Mouse (Mus musculus) frontal cortex, postnatal 14 days (tissue): ENCODE measurements at regions not wholly inside any gene's neighbourhood (a gene's known extent, or its start where the extent isn't known, plus 50 kb on each side); places are given as distances from the start of the nearest gene placed in this dataset.
"Not testable (repeated sequence)": the region's sequence is repeated elsewhere in the genome, so short reads cannot be mapped to it uniquely, and the experiment has no call there.

Source experiments
- DNase-seq, 2 experiments: peaks; one replicate each; pipeline ENCODE4 v3.0.0; 2022; ENCODE audit warnings: low spot score in 2 of 2

DNA sequence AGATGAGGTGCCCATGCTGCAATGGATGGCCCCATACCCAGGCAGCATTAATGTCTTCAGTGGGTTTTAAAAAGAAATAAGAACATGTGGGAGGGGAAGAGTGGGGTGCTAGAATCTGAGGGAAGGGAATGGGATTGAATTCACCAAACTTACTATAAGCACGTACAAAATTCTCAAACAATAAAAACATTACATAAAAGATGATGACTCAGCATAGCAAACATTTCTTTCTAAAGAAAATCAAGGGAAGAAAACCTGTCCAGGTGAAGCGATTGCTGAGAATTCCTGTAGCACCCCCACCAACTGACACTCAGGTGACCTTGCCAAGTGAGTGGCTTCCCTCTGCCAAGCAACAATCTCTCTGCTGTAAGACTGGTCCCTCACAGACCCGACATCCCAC is 989.2 kb downstream of the Ttll7 start:
- no peak for DNase-seq

DNA sequence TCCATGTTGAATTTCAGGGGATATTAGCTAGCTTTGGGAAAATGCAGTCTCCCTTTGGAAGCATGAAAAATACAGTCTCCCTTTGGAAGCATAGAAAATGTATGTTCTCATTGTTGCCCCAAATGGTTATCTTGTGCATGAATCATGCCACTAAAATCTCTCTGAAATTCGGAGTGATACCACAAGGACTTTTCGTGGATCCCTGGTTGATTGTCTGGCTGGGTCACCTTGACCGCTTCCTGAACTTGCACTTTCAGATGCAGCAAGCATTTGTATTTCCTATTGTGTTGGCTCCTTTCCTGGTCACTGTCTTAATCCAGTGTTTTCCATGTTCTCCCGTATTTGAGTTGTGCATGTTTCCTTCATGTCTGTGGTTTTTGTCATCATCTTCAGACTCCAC is 986.6 kb downstream of the Ttll7 start:
- DNase-seq: no peak

DNA sequence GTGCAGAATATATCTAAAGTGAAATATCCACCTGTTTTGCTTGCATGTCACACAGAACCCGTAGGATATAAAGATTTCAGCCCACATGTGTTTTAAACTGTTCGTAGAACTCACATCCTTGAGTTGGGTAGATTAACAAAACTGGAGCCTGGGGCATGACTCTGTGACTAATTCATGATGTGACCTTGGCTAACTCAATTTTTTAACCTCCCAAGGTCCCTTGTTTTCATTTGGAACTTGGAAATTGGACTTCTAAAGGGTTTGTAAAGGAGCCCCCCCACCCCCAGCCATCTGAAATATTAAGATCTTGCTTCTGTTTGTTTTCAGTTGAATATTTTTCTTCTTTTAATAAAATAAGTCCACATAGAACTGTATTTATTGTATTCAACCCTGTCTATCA is 983.5 kb downstream of the Ttll7 start:
- DNase-seq: no peak

DNA sequence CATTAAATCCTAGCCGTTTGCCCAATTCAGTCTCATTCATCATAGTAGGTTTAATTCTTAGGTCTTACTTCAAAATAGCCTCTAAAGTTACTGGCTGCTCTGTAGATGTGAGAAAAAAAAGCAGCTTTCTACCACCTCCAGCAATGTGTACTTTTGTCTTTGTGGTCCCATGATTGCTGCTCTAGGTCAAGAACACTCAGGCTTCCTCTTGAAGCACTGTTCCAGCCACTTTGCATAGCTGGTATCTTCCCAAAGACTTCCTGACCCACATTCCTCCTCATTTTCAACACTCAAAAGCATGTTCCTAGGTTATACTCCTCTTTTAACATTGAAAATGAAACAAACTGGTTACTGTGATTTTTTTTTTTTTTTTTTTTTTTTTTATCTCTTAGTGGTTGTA is 973.2 kb downstream of the Ttll7 start:
- no peak for DNase-seq

DNA sequence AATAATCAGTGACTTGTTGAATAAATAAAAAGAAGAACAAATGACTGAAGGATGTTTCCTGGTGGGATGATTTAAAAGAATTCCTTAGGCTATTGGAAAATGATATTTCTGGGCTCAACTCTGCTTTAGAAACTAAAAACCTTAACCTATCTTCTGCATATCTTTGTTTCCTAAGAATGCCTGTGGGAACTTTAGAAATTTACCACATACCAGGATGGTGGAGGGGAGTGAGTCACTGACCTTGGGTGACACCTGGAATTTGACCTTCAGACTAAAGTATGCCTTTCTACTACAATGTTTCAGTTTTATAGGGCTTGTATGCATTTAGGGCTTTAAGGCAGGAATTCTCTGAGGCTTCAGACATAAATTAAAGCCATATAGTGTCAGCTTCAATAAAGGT is 972.3 kb downstream of the Ttll7 start:
- no peak for DNase-seq

DNA sequence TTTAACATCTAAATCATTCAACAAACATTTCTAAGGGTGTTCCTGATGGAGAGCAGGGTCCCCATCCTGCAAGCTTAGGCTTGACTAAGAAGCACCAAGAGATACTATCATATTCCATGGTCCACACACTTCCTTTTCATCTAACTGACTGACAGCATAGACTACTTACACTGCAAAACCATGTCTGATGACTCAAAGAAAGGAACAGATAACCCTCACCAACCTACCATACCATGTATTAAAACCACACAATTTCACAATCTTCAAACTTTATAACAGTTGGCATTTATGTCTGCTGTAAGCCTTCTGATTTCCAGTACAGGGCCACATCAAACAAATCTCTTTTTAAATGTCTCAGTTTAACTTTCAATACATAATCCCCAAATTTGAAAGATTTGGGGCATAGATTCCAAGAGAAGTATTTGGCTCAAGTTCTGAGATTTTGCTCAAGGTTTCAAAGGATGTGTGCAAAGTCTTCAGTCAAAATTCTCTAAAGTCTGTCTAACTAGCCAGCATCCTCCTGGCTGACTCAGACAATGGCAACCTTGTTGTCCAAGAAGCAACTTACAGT is 962.0 kb downstream of the Ttll7 start:
- DNase-seq: no peak

DNA sequence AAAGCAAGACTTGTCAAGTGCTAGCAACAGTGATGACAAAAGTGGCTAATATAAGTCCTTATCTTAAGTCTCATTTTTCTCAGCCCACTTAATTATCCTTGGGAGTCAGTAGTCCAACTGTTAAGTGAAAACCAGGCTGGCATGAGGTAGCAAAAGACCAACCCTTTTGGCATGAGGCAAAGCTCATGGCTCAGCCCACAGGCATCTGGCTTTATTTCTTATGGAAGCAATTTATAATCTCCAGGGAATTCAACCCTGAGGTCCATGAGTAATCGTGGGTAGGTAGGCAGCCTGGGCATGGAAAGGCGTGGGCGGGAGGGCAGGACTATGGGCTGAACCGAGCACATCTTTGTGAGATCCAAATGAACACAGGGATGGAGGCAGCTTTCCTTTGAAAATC is 950.4 kb downstream of the Ttll7 start:
- no peak for DNase-seq

DNA sequence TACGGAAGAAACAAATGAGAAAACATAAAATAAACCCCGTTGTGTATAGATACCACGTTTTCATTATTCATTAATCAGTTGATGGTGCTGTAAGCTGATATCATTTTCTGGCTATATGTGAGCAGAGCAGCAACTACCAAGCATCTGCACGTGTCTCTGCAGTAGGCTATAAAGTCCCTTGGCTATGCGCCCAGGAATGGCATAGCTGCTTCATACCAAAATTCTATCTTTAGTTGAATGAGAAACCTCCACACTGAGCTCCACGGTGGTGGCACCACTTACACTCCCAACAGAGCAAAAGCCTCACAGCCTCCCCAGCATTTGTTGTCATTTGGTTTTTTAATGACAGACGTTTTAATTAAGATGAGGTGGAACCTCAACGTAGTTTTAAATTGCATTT is 944.4 kb downstream of the Ttll7 start:
- no peak for DNase-seq

DNA sequence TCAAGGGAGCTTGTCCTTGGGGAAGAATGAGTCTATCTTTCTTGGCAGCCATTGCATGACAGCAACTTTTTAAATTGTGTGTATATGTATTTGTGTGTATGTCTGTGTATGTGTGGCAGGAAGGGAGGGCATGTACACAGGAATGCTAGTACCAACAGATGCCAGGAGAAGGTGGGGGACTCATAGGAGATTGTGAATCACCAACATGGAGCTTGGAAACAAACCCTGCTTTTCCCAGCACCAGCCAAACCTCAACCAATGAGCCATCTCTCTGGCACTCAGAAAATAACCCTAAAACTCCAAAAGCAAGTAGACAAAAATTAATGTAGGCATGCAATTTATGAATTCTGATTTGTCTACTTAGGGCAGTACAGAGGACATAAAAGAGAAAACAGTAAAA is 942.9 kb downstream of the Ttll7 start:
- no peak for DNase-seq

DNA sequence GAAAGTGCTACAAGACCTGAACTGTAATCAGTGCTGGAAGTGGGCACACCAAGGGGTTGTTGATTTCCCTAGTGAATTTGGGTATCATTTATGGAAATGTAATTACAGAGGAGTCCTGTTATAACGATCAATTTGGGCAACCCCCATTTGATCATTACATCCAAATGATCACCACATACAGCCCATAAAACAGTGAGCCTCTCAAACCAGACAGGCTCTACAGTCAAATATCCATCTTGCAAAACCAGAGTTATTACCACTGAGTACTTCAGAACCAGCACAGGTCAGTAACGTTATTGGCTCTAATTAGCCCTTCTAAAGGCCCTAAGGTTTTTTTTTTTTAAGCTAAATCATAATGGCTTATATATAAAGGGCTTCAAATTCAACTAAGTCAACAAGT is 934.4 kb downstream of the Ttll7 start:
- DNase-seq: no peak

DNA sequence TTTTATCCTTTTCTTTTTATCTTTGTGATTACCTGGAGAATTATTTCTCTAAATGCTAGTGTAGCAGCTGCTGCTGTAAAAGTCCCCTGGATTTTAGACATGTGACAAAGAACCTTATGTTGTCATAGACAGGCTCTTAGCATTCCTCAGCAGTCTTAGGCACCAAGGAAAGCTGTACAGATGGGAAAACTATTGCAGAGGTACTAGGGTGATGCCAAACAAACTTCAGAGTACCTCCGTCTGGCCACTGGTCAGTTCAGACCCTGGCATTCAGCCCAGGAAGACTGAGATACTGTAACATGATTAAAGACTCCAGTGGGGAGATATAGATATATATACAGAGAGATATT is 898.6 kb downstream of the Ttll7 start:
- no peak for DNase-seq

DNA sequence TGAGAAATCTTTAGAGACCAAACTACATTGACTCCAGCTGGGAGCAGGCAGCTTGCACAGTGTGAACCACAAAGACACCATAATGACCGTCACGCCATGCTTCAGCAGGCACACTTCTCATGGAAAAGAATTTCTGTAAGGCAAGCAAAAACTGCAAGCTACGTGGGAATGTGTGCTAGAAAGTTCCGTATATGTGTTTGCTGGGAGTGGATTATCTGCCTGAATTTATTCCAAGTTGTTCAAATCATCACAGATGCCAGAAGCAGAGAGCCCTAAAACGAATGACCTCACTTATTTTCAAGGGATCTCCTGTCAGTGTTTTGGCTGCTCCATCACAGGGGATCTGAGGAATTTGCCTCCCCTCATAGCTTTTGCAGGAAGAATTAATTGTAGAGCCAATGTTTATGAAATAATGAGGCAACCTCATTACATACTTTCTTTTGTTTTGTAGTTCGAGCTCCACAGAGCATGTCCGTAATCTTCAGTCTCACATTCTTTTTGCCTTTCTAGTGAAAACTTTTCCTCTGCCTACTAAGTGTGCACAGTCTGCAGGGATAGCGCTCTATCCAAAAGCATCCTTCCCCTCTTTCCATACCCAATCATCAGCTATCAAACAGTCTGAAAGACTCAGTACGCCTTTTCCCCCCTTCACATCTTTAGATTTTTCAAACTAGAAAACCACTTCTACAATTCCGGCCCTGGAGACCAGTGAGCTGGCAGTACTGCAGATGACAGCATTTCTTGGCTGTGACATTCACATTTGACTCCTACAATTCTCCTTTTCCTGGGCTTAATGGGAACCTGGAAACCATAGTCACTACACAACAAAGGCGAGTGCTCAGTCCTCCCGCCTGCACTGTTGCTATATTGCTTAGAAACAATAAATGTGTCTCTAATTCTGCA is 898.0 kb downstream of the Ttll7 start:
- no peak for DNase-seq

DNA sequence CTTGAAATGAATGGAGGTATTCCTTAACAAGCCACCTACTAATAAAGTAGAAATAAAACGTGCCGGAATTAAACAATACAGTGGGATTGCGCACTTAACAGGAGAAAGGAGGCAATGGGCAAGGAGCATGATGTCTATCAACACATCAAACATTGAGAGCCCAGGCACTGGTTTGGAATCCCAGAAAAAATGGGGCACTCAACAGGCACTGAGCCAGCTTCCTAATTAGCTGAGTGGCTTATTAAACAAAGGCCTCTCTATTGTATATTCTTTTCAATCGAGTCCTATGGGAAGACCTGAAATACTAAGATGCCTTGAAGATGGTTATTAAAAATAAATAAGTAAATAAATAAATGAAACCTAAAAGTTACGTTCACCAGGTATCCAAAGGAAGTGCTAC is 897.3 kb downstream of the Ttll7 start:
- no peak for DNase-seq

DNA sequence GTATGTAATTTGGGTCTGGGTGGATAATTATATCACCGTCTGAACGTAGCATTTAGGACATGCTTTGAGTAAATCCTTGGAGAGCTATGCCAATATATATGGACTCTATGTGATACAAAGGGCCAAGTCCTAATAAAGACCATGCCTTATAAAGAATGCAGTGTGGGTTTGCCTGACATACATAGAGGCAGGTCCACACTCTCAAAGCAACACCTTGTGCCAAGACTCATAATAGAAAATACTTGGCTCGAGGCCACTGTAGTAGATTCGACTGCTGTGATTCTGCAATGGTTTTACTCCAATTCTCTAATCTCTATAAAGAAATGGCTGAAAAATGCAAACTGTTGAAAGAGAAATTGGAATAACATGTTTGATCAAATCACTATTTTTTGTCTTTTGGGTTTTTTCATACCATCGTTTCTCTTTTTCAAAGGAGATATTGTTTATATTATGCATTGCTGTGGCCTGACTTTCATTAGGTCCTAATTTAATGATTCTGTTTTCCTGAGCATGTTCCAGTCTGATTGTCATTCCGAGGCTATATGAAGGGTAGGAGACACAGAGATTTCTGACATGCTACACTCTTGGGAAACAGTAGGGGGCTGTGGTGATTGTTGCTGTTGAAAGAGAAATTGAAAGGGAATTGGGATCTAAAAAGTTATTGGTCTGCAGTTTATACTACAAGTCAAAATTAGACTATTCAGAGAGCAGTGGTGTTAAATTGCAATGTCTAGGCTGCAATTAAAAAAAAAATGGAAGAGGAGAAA is 884.7 kb downstream of the Ttll7 start:
- DNase-seq: no peak

DNA sequence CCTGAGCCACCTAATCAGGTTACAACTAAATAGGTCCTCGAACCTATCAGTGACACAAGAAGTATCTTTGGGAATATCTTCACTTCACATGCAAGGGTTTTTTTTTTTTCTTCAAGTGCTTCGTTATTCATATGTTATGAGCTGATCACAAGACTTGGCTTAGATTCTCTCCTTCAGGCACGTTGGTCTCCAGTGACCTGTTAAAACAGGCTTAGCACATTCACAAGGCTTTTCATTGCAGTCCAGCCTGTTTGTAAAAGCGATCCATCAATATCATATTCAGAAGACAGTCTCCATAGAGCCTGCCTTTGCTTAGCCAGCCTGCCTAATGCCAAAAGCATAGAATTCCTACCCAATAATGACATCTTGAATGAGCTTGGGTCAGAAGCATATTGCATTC is 864.2 kb downstream of the Ttll7 start:
- no peak for DNase-seq

DNA sequence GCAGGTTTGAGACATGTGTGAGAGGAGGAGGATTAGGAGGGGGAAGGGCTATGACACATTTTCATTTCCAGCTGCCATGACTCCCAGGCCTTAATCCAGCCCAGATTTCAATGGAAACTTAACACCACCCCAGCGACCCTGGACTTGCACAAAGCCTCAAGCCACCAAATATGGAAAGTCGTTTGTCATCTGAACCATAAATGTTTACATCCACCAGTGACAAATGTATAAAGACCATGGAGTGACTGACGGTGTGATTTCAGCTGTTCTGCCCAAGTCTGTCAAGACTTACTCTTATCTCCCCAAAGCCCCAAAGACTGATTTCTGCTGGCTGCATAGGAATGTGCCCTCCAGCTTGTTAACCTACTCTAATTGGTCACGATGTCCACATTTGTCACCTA is 855.2 kb downstream of the Ttll7 start:
- DNase-seq: no peak

DNA sequence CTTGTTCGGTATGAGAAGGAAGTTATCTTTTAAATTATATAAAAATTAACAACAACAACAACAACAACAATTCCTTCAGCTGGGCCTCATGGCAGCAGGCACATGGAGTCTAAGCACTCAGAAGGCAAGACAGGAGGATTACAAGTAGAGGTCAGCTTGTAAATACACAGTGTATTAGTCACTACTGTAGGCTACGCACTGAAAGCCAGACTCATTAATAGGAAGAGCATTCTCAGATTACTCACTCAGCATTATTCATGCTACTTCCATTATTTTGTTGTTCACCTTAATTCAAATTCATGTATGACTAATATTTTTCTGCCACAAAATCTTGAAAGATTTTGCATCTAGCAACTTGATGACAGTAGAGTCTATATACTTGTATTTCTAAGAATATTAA is 831.6 kb downstream of the Ttll7 start:
- DNase-seq: no peak

DNA sequence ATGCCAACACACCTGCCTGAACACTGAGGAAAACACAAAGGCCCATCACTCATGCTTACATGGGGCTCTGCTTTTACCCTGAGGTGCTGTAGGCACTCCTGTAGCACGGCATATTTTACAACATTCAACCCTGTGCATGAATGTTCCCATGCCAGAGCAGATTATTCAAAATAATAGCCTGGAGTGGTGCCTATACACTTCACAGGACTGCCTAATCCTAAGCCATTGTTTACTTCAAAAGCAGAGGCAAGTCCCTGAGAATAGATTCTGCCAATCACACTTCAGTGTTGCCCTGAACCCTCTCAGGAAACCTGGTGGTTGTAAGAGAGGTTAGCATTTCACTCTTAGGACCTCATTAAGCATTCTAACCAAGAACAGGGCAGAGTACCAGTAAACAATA is 828.1 kb downstream of the Ttll7 start:
- no peak for DNase-seq

DNA sequence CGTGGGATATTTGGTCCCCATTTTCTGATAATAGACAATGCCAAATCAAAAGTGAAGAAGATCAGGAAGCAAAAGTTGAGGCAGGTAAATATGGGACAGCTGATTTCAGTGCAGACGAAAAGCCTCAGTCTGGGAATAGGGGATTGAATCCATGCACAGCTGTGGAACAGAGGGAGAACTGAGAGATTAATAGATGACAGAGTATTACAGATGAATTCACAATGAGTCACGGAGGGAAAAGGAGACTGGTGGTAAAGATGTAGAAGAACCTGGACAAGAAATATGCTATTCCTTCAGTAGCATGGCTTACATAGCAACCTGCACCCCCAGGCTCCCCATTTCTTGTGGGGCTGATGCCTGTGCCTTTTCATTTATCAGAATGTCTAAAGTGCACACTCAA is 810.4 kb downstream of the Ttll7 start:
- no peak for DNase-seq

DNA sequence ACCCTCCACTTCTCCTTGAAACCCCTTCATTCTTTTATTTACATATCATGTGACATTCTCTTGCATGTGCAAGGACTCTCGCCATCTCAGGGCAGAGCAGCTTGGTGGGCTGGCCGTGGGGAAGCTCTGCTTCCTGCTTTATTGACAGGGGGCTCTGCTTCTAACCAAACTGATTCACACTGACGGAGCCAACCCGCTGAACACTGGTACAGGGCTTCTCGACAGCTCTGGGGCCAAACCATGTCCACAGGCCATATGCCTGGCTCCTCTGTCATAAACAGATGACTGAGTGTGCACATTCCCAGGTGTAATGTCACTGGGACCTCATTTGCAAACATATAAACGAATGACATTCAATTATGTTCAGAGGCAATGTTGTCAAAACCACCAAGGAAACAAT is 800.7 kb downstream of the Ttll7 start:
- no peak for DNase-seq

DNA sequence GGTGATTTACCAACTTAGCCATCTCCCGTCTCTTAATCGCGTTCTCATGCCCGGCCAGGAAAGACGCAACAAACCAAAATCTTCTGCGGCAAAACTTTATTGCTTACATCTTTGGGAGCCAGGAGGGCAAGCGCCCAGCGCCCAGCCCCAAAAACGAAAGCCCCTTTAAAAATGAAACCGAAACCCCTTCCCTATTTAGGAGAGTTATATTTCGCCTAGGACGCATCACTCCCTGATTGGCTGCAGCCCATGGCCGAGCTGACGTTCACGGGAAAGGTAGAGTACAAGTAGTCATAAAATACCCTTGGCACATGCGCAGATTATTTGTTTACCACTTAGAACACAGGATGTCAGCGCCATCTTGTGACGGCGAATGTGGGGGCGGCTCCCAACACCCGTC is 783.3 kb downstream of the Ttll7 start:
- DNase-seq: not testable (repeated sequence)

DNA sequence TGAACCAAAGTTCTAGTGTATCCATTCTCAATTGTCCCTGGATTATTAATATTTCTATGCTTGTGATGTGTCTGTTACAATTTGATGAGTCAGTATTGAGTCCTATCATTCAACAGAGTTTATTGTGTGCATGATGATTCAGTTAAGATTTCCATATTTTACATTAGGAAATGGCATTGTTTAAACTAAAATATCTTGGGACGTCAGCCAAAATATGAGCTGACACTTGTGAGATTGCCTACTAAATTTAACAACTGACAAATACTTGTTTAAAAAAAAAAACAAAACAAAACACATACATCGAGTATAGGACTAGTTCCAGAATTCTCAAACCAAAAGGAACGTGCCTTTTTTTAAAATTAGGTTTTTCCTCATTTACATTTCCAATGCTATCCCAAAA is 779.0 kb downstream of the Ttll7 start:
- no peak for DNase-seq

DNA sequence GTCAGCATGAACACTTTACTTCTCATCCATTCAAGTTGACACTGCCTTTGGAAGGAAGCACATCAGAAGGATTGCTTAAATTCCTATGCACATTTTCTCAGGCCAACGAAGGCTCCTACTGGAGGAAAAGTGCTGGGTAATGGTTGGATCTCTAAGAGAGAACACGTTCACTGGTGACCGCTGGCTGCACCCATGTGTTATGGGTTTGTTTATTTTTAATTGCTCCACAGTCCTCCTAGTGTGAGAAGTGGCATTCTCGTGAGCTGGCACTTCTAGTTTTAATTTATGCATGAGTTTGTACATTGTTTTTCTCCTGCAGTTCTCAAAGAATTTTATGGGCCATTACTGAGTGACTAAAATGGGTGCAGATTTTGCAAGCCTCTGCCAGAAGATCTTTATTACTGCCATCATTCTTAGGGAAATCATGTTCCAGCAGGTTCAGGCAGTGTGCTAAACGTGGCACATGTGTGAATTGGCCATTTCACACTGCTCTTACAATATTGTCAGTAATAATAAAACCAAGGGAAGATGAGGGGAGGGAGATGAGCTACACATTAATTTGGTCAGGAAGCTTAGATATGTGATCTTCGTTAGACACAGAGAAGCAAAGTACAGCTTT is 731.6 kb downstream of the Ttll7 start:
- no peak for DNase-seq
